Mouse (Mus musculus) embryonic fibroblast, embryonic 13.5 days (primary cell): ENCODE measurements around the gene Cep63. TPM values are rescaled to one million over a fixed set of nuclear protein-coding genes. Genes with fewer than 3 reads are reported as not detected.

Experiments used
- H3K27ac ChIP-seq: 2 replicates; pipeline ENCODE4 v1.5.1; 2012; ENCODE audit warnings: low read length, control low read depth, inconsistent platforms; ENCODE audit not compliant: insufficient read depth
- H3K4me1 ChIP-seq: 2 replicates; pipeline ENCODE4 v1.6.1; 2011; ENCODE audit warnings: low read length; ENCODE audit not compliant: control insufficient read depth, insufficient read depth
- H3K4me3 ChIP-seq: 2 replicates; pipeline ENCODE4 v1.5.1; 2011; ENCODE audit warnings: mild to moderate bottlenecking, control low read depth, low read length; ENCODE audit not compliant: insufficient read depth
- CTCF ChIP-seq: IDR thresholded peaks from 2 replicates; pipeline ENCODE4 v1.5.1; 2011; ENCODE audit warnings: mild to moderate bottlenecking, control low read depth, low read length, moderate library complexity, borderline replicate concordance; ENCODE audit not compliant: insufficient read depth
- POLR2A ChIP-seq: IDR thresholded peaks from 2 replicates; pipeline ENCODE4 v1.6.1; 2011; ENCODE audit warnings: low read depth, mild to moderate bottlenecking, control low read depth, low read length, moderate library complexity
- polyA plus RNA-seq: library from polyadenylated mRNA; stranded (reverse); fragments of >200 nt; gene quantifications from 2 replicates; pipeline ENCODE4 v1.2.4, GENCODE M21; 2011; ENCODE audit warnings: low read depth; ENCODE audit not compliant: missing spikeins, insufficient read length

Gene Cep63
- polyA plus RNA-seq, 1 experiment = 22.8 TPM

DNA sequence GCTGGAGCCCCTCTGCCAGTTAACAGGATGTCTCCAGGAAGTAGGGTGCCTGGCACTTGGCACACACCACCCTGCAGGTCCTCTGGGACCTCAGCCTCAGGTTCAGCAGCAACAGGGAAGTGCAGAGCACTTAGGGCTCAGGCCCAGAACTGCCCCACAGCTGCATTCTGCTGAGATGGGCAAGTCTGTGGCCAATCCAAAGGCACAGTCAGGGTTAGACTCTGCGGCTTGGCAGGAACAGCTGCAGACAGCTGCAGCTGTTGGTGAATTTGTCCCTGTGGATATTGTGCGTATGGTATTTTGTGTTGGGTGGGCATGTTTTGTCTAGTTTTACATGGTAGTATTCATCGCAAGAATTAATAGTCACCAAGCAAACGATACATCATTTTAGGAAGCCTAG is 5.8 kb upstream of the Cep63 start:
- Histone ChIP-seq H3K4me3 (no peak overlapping the region), H3K27ac (no peak overlapping the region), H3K4me1 (peaks cover 15% of the 10 kb centered on the region)
- TF ChIP-seq POLR2A (no peak), CTCF (no peak)

DNA sequence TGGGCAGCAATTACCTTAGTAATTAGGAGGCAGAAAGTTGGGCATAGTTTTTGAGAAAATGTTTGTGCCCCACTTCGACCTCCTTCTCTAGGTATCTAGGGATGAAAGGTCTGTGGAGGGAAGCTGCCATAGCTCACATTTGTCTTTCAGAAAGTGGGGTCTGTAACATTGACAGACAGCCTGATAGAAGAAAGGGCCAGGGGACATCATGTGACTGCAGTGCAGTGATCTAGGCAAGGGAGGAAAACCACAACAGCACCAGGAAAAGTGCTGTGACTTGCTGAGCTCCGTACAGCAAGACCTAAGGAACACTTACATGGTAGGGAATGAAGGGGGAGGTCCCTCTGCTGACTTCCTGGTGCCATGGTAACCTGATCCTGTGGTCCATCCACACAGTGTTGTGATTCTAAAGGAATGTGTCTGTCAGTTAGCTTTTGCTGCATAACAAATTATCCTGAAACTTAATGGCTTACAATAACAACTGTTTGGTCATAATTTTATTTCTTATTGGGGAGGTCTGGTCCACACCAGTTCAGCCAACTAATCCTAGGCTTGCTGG is 5.3 kb upstream of the Cep63 start:
- H3K27ac ChIP-seq = no peak overlapping the region

DNA sequence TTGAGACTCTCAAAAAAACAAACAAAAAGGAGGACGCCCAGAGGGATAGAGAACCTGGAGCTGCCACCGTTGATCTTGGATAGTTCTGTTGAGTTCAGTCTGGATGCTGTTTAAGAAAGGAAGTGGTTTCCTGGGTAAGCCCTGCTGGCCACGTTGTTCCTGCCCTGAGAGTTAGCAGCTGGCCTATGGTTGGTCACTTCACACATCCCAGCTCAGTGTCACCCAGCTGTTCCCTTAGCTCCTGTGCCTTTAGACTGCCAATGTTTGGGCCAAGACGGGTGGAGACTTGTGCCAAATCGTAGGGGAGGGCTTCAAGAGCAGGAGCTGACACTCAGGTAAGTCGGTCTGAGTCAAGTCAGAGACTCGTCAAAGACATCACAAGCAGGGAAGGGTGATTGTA is 2.7 kb upstream of the Cep63 start:
- Histone ChIP-seq H3K4me3 (no peak overlapping the region), H3K27ac (no peak overlapping the region), H3K4me1 (peaks cover 10% of the 10 kb centered on the region)
- no peak for TF ChIP-seq POLR2A
- no peak for TF ChIP-seq CTCF

More for the DNA sequence above, 5.3 kb upstream of the Cep63 start:
- Histone ChIP-seq H3K4me1 (peaks cover 13% of the 10 kb centered on the region), H3K4me3 (no peak overlapping the region)
- no peak for TF ChIP-seq CTCF
- no peak for TF ChIP-seq POLR2A

DNA sequence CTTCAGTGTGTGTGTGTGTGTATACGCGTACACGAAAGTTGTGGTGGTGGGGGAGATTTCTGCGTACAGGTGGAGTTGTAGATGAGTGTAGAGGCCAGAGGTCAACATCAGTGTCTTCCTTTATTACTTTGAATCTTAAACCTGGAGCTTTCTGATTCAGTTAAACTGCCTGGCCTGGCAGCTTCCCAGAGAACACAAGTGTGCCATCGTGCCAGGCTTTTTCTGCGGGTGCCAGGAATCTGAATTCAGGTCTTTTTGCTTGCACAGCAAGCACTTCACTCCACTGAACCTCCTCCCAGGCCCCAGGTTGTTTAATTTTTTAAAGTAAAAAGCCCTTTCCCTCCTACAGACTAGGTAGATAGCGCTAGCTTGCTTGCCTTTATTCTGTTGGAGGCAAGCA is 1.1 kb upstream of the Cep63 start:
- Histone ChIP-seq H3K4me1 (peaks cover 11% of the 10 kb centered on the region), H3K27ac (peak overlapping the region; percentile 94), H3K4me3 (peak overlapping the region; percentile 92)
- TF ChIP-seq POLR2A = no peak
- no peak for TF ChIP-seq CTCF

DNA sequence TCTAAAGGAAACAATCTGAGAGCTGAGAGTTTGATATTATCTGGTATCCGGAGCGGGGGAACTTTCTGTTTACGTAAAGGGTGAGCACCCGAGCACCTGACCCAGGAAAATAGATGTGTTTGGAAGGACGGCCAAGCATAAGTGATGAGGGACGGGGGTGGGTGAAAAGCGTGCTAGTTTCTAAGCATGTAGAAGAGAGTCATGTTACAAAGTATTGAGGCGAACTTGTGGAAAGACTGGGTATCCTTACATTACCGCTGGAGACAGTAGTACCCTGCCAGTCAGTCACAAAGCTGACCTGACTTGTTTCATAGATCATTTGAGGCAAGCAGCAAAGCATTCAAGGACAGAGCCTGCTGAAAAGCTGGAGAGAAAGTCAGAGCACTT is 498 bp upstream of the Cep63 start:
- peak overlapping the region; percentile 94 for H3K27ac ChIP-seq
- peaks cover 12% of the 10 kb centered on the region for H3K4me1 ChIP-seq
- TF ChIP-seq POLR2A = no peak
- no peak for TF ChIP-seq CTCF
- peak overlapping the region; percentile 92 for H3K4me3 ChIP-seq

DNA sequence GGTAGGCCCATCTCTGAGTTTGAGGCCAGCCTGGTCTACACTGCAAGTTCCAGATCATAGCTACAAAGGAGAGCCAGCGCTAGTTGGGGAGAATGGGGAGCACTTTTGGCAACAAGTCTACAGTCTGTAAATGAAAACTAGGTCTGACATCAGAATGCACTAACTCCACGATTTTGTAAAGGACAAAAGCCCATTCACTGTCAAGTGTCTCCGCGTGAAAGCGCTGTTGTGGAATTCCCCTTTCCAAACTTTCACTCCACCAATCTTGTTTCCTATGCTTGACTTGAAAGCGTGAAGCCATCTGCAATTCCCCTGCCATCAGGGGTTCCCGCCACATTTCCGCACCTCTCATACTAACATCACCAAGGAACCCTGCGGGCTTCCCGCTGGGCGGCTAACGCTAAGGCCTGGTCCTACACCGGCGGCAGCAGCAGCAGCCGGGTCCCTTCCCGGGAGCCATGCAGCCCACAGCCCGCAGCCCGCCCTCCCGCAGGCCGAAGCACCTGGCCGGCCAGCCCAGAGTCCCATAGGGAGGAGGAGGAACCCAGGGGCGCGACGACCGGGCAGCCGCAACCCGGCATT is 842 bp downstream of the Cep63 start:
- peak overlapping the region; percentile 60 for H3K27ac ChIP-seq
- TF ChIP-seq POLR2A (peak; percentile 30; the same call in 1 of the 2 replicates), CTCF (no peak)
- H3K4me3 ChIP-seq = peak overlapping the region; percentile 64
- peaks cover 10% of the 10 kb centered on the region for H3K4me1 ChIP-seq

DNA sequence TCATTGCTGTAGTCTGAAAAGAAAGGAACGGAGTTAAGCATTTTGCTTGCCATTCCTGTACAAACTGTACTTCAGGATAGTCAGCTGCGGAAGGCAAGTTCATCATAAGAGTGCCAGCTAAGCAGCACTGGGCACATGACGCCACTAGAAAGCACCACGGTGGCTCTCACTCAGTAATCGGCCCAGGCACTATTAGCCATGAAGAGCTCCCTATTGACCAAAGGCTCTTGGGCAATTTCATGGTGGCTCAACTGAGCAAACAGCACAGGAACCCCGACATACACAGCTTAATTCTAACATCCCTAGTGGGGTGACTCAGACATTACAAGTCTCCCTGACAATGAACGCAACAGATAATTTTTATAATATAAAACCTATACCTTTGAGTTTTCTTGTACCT is 2.8 kb downstream of the Cep63 start:
- Histone ChIP-seq H3K27ac (no peak overlapping the region), H3K4me3 (no peak overlapping the region), H3K4me1 (peaks cover 10% of the 10 kb centered on the region)
- TF ChIP-seq CTCF = no peak
- TF ChIP-seq POLR2A = no peak

DNA sequence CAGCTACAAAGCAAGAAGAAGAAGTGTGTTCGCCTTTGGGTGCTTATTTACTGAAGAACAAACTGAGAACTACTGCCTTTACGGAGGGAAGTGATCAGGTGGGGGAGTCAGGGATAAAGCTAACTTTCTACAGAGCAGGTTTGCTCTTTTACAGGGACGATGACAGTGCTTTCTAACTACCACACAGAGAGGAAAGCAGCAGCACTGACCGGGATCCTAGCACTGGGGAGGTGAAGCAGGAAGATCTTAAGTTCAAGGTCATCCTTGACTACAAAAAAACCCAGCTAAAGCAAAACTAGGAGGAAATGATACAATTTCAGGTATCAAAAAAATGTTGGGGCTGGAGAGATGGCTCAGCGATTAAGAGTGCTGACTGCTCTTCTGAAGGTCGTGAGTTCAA is 3.5 kb downstream of the Cep63 start:
- TF ChIP-seq POLR2A = no peak
- no peak for TF ChIP-seq CTCF
- no peak overlapping the region for H3K4me3 ChIP-seq
- H3K4me1 ChIP-seq = peaks cover 10% of the 10 kb centered on the region
- peak overlapping the region; percentile 43; the same call in 1 of the 2 replicates for H3K27ac ChIP-seq

DNA sequence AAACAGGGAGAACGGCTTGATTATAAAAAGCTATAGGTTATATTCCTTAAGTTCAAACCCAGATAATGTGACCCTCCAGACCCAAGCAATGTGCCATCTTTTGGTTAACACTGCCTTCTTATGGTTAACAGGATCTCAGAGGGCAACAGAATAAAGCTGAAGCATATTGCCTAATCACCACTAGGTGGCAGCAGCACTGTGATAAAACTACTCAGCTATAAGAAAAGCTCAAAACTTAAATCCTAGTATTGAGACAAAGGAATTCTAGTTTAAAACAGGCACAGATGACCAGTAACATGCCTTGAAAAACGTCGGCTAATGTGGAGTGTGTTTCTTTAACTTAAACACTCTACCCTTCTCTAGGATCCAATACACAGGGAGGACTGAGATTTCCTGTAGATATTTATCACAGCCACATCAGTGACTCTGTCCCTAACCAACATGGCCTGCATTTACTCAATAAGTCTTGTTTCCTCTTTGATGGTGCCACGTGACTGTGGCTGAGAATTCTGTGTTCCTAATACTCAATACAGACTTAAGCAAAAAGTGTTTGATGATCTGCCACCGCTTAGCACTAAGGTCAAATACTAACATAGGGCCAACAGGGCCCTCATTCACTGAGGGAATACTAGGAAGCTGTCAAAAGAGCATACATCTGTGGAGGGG is 4.0 kb downstream of the Cep63 start:
- TF ChIP-seq POLR2A (no peak), CTCF (no peak)
- H3K4me1 ChIP-seq = peaks cover 9% of the 10 kb centered on the region
- H3K4me3 ChIP-seq = no peak overlapping the region
- H3K27ac ChIP-seq = peak overlapping the region; percentile 43

DNA sequence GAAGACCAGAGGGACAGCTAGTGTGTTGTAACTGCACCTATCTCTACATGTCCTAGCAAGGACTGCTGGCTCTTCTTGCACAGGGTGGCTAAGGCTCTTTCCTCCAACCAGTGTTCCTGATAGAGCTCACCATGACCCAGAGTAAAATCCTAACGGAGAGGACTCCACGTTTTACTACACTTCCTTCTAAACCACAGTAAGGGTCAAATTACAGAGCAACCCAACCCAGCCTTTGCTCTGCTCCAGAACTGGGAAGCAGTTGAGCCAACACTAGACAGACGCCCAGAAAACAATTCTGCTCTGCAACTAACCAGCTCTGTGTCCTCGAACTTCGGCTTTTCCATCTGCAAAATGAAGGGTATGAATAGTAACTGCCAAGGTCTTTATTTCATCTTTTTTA is 4.9 kb downstream of the Cep63 start:
- Histone ChIP-seq H3K4me3 (no peak overlapping the region), H3K27ac (no peak overlapping the region), H3K4me1 (0 out of 2 replicates have a peak, but pooled peaks cover 4% of the 10 kb centered on the region)
- TF ChIP-seq POLR2A = no peak
- TF ChIP-seq CTCF = no peak
